Mouse (Mus musculus) lung, adult 2 months (tissue): ENCODE results near the gene Hoxd1. TPM values are rescaled to one million over a fixed set of nuclear protein-coding genes. Genes with fewer than 3 reads are reported as not detected.

Source experiments
- DNase-seq: peaks from one replicate; pipeline ENCODE4 v3.0.0; 2022
- H3K4me1 ChIP-seq: fragments of 200-500 bp; 2 replicates; pipeline ENCODE4 v1.6.1; 2011; ENCODE audit warnings: low read length; ENCODE audit not compliant: control insufficient read depth, insufficient read depth
- H3K4me3 ChIP-seq: fragments of 200-500 bp; replicated peaks from 2 replicates; pipeline ENCODE3; 2011; ENCODE audit warnings: low read depth, mild to moderate bottlenecking, control low read depth, low read length; ENCODE audit errors: extremely low read depth
- CTCF ChIP-seq: fragments of 200-500 bp; IDR thresholded peaks from 2 replicates; pipeline ENCODE4 v1.5.1; 2011; ENCODE audit warnings: mild to moderate bottlenecking, low read length, control low read depth; ENCODE audit not compliant: insufficient read depth
- POLR2A ChIP-seq: fragments of 200-500 bp; IDR thresholded peaks from 2 replicates; pipeline ENCODE4 v1.6.1; 2011; ENCODE audit warnings: low read depth, mild to moderate bottlenecking, control low read depth, low read length, borderline replicate concordance; ENCODE audit errors: extremely low read depth
- WGBS: fragments of 180-500 bp; shearing (Covaris S2); methylation state at CpG from one replicate; pipeline ENCODE4 v1.1.7; 2018; 5-methylcytosine and 5-hydroxymethylcytosine counted together
- polyA plus RNA-seq: library from polyadenylated mRNA; depleted of rRNA; stranded (reverse); fragments of >200 nt; gene quantifications from 2 replicates; pipeline ENCODE4 v1.2.3, GENCODE M21; 2012

Gene Hoxd1
- polyA plus RNA-seq, 1 experiment = not detected

- 31% methylated on average over 11 of the region's 11 CpGs for WGBS
- no peak for DNase-seq
- Histone ChIP-seq H3K4me3 (no peak overlapping the region), H3K4me1 (no peaks in the 10 kb centered on the region)
- TF ChIP-seq POLR2A (no peak), CTCF (no peak)
Measured at GRCm38 (mm10) chr2:74747661-74748141, 15.1 kb upstream of the Hoxd1 start.

GRCm38 (mm10) chr2:74748436-74748995, 14.3 kb upstream of the Hoxd1 start:
- 21% methylated on average over 9 of the region's 9 CpGs for WGBS
- TF ChIP-seq CTCF (no peak), POLR2A (no peak)
- Histone ChIP-seq H3K4me3 (no peak overlapping the region), H3K4me1 (no peaks in the 10 kb centered on the region)
- DNase-seq = no peak

DNA sequence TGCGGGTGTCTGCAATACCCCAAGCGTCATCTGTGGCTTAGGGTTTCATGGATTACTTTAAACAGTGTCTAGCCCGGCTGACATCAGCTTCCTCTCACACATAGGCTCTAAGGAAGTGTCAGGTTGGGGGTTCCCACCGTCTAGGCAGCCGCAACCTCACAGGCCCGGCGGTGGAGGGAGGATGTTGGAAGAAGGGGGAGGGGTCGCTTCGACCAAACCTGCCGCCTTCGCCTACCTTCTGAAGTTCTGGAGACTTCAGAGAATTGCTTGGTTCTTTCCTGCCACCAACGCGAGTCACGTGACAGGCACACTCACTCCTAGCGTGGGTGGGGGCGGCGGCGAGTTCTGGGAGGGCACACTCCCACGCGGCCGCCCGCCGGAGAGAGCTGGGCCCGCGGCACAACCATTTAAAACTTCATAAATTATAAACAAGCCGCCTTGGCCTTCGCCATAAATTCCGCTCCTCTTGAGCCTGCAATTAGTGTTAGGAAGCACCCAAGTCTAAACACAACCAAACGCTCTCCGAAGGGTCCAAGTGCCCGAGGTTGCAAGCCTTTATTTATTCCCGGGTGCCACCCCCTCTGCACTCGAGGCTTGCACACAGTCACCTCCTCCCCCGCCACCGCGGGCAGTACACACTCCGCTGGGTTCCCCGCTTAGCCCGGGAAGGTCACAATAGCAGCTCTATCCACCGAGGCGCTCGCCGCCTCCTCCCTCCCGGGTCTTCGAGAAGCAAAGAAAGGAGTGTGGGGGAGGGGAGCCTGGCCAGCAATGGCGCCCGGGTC, 13.3 kb upstream of the Hoxd1 start:
- Histone ChIP-seq H3K4me1 (no peaks in the 10 kb centered on the region), H3K4me3 (no peak overlapping the region)
- DNase-seq = no peak
- no peak for TF ChIP-seq POLR2A
- no peak for TF ChIP-seq CTCF
- 4% methylated on average over 47 of the region's 47 CpGs for WGBS

DNA sequence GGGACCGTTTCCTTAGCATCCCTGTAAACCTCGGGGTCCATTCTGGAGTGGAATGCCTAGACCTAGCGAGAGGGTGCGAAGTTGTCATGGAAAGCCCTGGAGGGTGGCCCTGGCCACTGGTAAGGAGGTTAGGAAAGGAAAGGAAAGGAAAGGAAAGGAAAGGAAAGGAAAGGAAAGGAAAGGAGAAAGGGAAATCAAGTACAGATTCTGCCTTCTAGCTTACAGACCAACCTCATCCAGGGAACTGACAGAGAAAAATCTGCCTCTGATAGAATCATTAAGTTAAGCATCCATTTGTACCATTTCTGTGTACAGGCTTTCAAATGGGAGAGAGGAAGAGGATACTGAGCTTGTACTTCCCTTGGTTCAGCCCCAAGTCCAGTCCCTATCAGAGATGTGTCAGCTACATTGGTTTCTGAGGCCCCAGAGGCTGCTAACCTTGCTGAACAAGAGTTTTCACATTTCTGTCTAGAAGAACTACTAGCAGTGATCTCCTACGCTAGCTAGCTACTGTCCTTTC, 12.0 kb upstream of the Hoxd1 start:
- WGBS = 43% methylated on average over 5 of the region's 5 CpGs
- DNase-seq = no peak
- TF ChIP-seq CTCF = no peak
- TF ChIP-seq POLR2A = no peak
- Histone ChIP-seq H3K4me1 (no peaks in the 10 kb centered on the region), H3K4me3 (no peak overlapping the region)

DNA sequence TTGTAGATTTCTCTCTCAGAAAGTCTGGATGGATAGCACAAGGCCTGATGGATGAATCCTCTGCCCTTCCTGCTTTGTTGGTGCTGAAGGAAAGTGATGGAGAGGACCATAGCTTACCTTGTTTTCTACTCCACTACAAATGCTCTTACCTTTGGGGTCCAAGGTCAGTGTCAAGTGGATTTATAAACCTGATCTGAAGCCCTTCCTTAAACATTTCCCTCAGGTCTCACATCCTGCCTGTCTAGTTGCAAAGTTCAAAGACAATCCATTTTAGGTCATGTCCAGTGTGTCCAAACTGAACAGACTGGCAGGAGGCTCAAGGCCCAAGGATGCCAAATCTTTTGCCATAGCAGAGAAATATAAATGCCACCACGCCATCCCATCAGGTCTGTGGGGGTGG, 10.9 kb upstream of the Hoxd1 start:
- no peak for DNase-seq
- TF ChIP-seq POLR2A = no peak
- TF ChIP-seq CTCF = no peak
- Histone ChIP-seq H3K4me3 (no peak overlapping the region), H3K4me1 (no peaks in the 10 kb centered on the region)
- 83% methylated on average over 1 of the region's 1 CpGs for WGBS

DNA sequence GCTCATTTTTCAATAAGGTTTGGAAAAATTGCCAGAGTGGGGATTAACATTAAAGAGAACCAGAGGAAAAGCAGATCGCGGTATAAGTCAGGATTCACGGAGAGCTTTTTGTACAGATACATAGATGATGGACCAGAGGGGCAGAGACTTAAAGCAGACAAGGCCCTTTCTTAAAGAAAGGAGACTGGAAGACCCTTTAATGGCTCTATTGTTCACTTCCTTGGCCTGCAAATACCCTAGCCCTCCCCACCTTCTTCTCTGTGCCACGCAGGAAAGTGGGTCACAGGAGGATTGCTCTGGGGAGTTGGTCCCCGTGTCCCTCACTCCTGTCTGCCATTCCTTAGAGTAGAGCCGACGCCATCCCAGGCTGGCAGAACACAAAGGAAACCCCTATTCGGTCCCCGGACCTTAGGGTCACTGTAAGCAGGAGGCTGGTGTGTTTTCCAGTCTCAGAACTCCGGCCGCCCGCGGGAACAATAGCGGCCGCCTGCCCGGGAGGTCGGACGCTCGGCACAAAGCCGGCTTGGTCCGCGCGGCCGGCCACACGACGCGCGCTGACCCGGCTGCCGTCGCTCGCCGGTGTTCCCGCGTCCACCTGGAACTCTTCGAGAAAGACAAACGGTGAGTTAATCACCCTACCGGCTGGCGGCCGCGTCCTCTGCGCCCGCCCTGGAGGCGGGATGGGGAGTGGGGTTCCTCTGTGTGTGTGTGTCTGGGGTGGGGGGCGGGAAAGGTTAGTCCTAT, 10.2 kb upstream of the Hoxd1 start:
- no peak for DNase-seq
- TF ChIP-seq CTCF = no peak
- Histone ChIP-seq H3K4me3 (no peak overlapping the region), H3K4me1 (no peaks in the 10 kb centered on the region)
- 6% methylated on average over 45 of the region's 45 CpGs for WGBS

DNA sequence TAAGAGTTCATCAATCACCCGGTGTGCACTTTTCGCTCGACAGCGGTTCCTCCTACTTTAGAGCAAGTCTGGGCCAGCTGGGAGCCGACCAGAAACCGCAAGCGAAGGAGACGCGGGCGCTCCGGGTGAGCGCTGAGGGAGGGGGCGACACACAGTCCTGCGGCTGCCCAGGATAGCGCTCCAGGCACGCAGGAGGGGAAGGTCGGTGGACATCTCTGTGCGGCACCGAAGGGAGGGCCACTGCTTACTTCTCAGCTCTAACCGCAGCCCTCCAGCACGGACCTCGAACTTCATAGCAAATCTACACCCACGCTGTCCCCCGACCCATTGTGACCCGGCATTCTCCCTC, 9.6 kb upstream of the Hoxd1 start:
- no peak for DNase-seq
- H3K4me1 ChIP-seq = no peaks in the 10 kb centered on the region
- no peak for TF ChIP-seq POLR2A
- WGBS = 5% methylated on average over 25 of the region's 25 CpGs
- no peak overlapping the region for H3K4me3 ChIP-seq

- TF ChIP-seq POLR2A = no peak
- no peak for TF ChIP-seq CTCF
- DNase-seq = no peak
- H3K4me3 ChIP-seq = no peak overlapping the region
Measured at GRCm38 (mm10) chr2:74753711-74754110, 9.1 kb upstream of the Hoxd1 start.

GRCm38 (mm10) chr2:74760146-74760545, 2.6 kb upstream of the Hoxd1 start:
- 20% methylated on average over 1 of the region's 1 CpGs for WGBS
- Histone ChIP-seq H3K4me1 (peaks cover 4% of the 10 kb centered on the region), H3K4me3 (no peak overlapping the region)
- TF ChIP-seq CTCF = no peak
- no peak for TF ChIP-seq POLR2A
- no peak for DNase-seq

More at GRCm38 (mm10) chr2:74753711-74754110, 9.1 kb upstream of the Hoxd1 start:
- WGBS = 47% methylated on average over 5 of the region's 5 CpGs
- H3K4me1 ChIP-seq = no peaks in the 10 kb centered on the region
